Mouse (Mus musculus) ES-Bruce4 (cell line): Measurements from ENCODE around the gene Stox2. TPM values are rescaled to one million over a fixed set of nuclear protein-coding genes. Genes with fewer than 3 reads are reported as not detected.
A peak's percentile ranks its signal among the peaks of the same experiment; 100 is the strongest.

Experiments
- H3K27ac ChIP-seq: 2 replicates; pipeline ENCODE4 v1.5.1; 2012; ENCODE audit warnings: low read length, inconsistent platforms; ENCODE audit not compliant: insufficient read depth
- H3K27me3 ChIP-seq: 2 replicates; pipeline ENCODE4 v1.6.1; 2012; ENCODE audit warnings: mild to moderate bottlenecking, low read length, inconsistent platforms; ENCODE audit not compliant: control insufficient read depth, poor library complexity, insufficient read depth, severe bottlenecking
- H3K36me3 ChIP-seq: 2 replicates; pipeline ENCODE4 v1.6.1; 2012; ENCODE audit warnings: inconsistent platforms, mild to moderate bottlenecking, low read length, moderate library complexity; ENCODE audit not compliant: control insufficient read depth, poor library complexity, insufficient read depth, severe bottlenecking
- H3K4me1 ChIP-seq: one replicate; pipeline ENCODE4 v1.8.1; 2011; ENCODE audit warnings: low read length; ENCODE audit not compliant: control insufficient read depth, insufficient read depth
- H3K4me3 ChIP-seq: 2 replicates; pipeline ENCODE4 v1.5.1; 2011; ENCODE audit warnings: low read depth, mild to moderate bottlenecking, low read length
- H3K9ac ChIP-seq: 2 replicates; pipeline ENCODE4 v1.6.1; 2012; ENCODE audit warnings: low read depth, mild to moderate bottlenecking, inconsistent platforms; ENCODE audit not compliant: poor library complexity, severe bottlenecking
- H3K9me3 ChIP-seq: replicated peaks from 2 replicates; pipeline ENCODE4 v1.6.1; 2012; ENCODE audit warnings: mild to moderate bottlenecking, low read length, inconsistent platforms; ENCODE audit not compliant: control insufficient read depth, poor library complexity, insufficient read depth, severe bottlenecking
- CTCF ChIP-seq: IDR thresholded peaks from one replicate; pipeline ENCODE4 v1.8.1; 2011; ENCODE audit warnings: low read depth, low read length
- EP300 ChIP-seq: IDR thresholded peaks from 2 replicates; pipeline ENCODE4 v1.6.1; 2011; ENCODE audit warnings: low read depth, low read length; ENCODE audit not compliant: insufficient read depth
- POLR2A ChIP-seq: IDR thresholded peaks from one replicate; pipeline ENCODE4 v1.8.1; 2011; ENCODE audit warnings: low read length; ENCODE audit not compliant: insufficient read depth
- polyA plus RNA-seq: library from polyadenylated mRNA; stranded (reverse); fragments of >200 nt; gene quantifications from 2 replicates; pipeline ENCODE4 v1.2.4, GENCODE M21; 2011; ENCODE audit warnings: low read depth; ENCODE audit not compliant: missing spikeins, insufficient read depth, insufficient read length

Stox2 gene
- polyA plus RNA-seq, 1 experiment: 5.1 TPM

DNA sequence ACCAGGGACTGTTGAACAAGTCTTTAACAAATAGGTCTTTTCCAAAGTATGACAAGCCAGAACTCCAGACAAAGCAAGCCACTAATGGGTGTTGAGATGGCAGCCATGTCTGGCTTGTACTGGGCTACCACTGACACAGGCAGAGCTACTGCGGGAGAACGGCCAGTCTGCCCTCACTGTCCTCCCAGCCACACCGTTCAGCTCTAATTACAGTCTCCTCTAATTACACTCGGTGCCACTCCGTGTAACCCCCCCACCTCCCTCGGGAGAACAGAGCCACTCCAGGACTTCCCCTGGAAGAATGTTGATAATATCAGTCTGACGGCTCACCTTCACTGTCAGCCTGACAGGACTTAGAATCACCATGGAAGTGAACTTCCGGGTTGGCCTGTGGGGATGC lies 97.1 kb downstream of the Stox2 start:
- no peaks in the 10 kb centered on the region for H3K27me3 ChIP-seq
- H3K9me3 ChIP-seq: no peaks in the 10 kb centered on the region; the same call in 1 of the 2 replicates
- no peak overlapping the region for H3K27ac ChIP-seq
- no peaks in the 10 kb centered on the region for H3K4me1 ChIP-seq
- no peak overlapping the region for H3K9ac ChIP-seq
- TF ChIP-seq POLR2A (no peak), CTCF (no peak), EP300 (no peak)
- no peaks in the 10 kb centered on the region for H3K36me3 ChIP-seq
- no peak overlapping the region for H3K4me3 ChIP-seq

DNA sequence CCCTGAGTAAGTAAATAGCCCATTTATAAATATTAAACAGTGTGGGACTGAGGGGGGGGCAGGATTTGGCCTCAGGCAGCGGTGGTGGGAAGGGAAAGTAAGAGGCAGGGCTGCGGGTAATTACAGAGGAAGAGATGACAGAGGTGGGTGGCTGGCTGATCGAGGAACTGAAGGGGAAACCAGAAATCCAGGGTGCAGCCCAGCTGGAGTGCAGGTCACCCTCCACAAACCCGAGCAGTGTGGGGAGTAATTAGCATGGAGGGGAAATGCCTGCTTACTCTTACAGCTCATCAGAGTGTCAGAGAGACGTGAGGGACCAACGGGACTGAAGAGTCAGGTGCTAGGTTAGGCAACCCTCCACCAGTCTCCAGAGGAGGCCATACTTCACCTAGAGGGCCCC lies 98.4 kb downstream of the Stox2 start:
- no peaks in the 10 kb centered on the region for H3K27me3 ChIP-seq
- H3K9ac ChIP-seq: no peak overlapping the region
- no peak overlapping the region for H3K27ac ChIP-seq
- no peak for TF ChIP-seq EP300
- no peak for TF ChIP-seq POLR2A
- no peak for TF ChIP-seq CTCF
- no peaks in the 10 kb centered on the region; the same call in 1 of the 2 replicates for H3K9me3 ChIP-seq
- H3K4me1 ChIP-seq: no peaks in the 10 kb centered on the region
- no peaks in the 10 kb centered on the region for H3K36me3 ChIP-seq
- H3K4me3 ChIP-seq: no peak overlapping the region

DNA sequence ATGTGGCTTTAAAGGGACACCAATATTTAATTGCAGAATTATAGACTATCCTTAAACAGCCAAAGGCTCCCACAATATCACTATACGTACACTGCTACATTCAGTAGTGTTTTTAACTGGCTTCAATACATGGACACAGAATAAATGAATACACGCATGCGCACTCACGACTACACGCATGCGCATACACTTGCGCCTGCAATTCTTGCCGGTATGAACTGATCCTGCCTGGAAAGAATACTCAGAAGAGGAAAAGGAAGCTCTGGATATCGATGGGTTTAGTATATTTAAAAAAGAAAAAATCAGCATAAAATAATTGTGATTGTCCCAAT lies 100.4 kb downstream of the Stox2 start:
- Histone ChIP-seq H3K9me3 (no peaks in the 10 kb centered on the region), H3K9ac (no peak overlapping the region), H3K27me3 (no peaks in the 10 kb centered on the region), H3K4me3 (no peak overlapping the region), H3K4me1 (peaks cover under 1% of the 10 kb centered on the region), H3K27ac (no peak overlapping the region), H3K36me3 (no peaks in the 10 kb centered on the region)
- TF ChIP-seq EP300 (no peak), POLR2A (no peak), CTCF (no peak)

DNA sequence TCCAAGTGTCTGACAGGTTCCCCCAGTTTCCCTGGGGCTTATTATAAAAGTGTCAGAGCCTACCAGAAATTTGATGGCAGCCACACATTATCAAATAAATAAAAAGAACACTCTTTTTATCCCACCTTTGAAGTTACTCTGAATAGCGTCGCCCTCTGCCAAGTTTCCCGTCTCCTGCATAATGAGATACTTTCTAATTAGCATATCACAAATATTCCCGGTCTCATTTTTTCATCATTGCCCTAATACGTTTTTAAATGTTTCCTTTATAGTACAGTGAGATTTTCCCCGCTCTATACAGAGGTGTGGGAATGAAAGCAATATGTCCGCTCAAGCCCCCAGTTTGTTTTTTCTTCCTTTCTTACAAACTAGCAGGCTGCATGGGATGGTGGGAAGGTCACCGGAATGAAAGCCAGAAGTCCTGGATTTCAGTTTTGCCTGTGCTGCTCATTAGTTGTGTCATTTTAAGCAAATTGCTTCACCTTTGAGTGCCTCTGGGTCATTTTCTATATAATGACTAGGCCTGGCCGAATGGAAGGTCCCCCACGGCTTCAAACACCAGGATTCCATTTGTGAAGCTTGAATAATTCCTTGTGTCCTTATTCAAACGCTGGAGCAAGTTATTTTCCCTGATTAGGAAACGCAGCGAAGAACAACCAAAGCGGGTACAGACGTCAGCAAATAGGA lies 100.9 kb downstream of the Stox2 start:
- Histone ChIP-seq H3K27ac (no peak overlapping the region), H3K4me3 (no peak overlapping the region)

DNA sequence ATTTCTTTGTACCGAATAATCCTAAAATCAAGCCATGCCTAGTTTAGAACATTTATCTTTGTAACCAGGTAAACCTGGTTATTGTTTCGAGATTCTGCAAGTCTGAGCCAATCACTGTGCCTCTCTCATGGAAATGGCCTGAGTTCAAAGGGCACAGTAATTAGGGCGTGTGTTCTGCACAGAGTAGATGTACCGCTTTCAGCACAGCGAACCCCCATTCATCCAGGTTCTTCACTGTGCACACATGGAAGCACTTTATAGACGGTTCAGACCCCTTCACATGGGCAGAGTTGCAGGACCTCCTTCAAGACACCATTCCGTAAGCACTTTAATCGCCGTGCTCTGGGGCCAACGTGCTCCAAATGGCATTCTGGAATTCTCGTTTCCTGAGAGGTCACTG lies 104.7 kb downstream of the Stox2 start:
- Histone ChIP-seq H3K9ac (no peak overlapping the region), H3K9me3 (no peaks in the 10 kb centered on the region), H3K4me3 (no peak overlapping the region), H3K27me3 (no peaks in the 10 kb centered on the region), H3K27ac (no peak overlapping the region), H3K36me3 (no peaks in the 10 kb centered on the region), H3K4me1 (peaks cover 5% of the 10 kb centered on the region)
- TF ChIP-seq POLR2A: no peak
- no peak for TF ChIP-seq EP300
- TF ChIP-seq CTCF: no peak

More for the DNA sequence above, 100.9 kb downstream of the Stox2 start:
- no peak for TF ChIP-seq POLR2A
- TF ChIP-seq EP300: no peak
- TF ChIP-seq CTCF: no peak
- no peaks in the 10 kb centered on the region for H3K9me3 ChIP-seq
- peaks cover 2% of the 10 kb centered on the region for H3K4me1 ChIP-seq
- H3K36me3 ChIP-seq: no peaks in the 10 kb centered on the region
- H3K27me3 ChIP-seq: no peaks in the 10 kb centered on the region
- H3K9ac ChIP-seq: no peak overlapping the region

DNA sequence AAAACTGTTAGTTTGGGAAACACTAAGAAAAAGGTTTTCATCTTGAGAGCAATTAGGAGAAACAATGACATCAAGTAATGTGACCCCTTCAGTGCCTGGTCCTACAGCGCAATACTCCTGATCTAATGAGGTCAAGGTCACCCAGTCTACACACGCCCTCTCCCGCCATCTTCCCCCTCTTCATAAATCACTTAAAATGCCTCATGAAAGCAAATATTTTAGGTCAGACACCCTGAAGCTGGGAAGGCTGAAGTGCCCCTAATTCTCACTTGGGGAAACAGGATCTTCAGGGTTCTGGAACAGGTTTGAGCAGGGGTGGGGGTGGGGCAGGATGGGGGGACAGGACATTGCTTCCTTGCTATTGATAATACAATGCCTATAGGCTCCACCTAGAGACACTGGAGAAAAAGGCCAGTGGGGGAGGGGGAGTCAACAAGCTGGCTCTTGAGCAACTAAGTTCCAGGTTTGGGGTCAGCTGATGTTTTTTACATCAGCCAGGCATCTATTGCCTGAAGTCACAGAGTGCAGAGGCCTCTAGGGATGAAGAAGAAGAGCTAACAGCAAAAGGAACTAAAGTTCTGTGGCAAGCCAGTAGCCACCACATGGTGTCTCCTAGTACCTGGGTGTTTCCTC lies 107.4 kb downstream of the Stox2 start:
- Histone ChIP-seq H3K4me1 (peaks cover 5% of the 10 kb centered on the region), H3K36me3 (no peaks in the 10 kb centered on the region), H3K27me3 (no peaks in the 10 kb centered on the region), H3K9me3 (no peaks in the 10 kb centered on the region), H3K27ac (peak overlapping the region; percentile 95), H3K4me3 (peak overlapping the region; percentile 63), H3K9ac (peak overlapping the region; percentile 55)
- TF ChIP-seq EP300 (peak; percentile 71; the same call in 1 of the 2 replicates), CTCF (no peak), POLR2A (no peak)
